In the genomic region with DNA sequence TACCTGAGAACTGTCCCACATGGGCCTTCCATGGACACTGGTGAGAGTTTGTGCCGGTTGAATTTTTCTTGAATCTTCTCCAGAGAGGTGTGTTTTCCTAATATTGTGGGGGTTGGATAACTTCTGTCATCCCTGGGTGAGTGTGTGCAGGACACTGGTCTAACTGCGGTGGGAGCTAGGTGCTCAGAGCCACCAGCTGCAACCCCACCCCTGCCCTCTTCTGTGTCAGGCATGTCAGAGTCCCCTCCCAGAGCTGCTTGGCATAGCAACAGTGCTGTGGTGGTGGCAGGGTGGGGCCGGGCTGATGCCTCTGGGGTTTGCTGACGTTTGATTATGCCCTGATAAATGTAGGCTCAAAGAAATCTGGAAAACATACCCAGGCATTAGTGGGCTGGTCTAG, we compare ENCODE assay signal across 32 mouse cellular contexts.
"Had no signal": no experiment of that assay in that cellular context is flagged by ENCODE, and none has a peak within 500 bp of the region (broad histone marks: within the 10 kb centered on the region; RNA-seq: fewer than 3 reads in every experiment).

No protein-coding gene starts in this region.

- ATAC-seq: liver, embryonic 12.5 days; liver, postnatal 0 days; lung, postnatal 0 days; midbrain, embryonic 13.5 days; midbrain, embryonic 15.5 days; midbrain, embryonic 16.5 days had no signal

- H3K9ac ChIP-seq: limb, embryonic 12.5 days; limb, embryonic 13.5 days; limb, embryonic 15.5 days; liver, embryonic 12.5 days; liver, embryonic 13.5 days; liver, embryonic 14.5 days; liver, embryonic 15.5 days; liver, postnatal 0 days; lung, embryonic 14.5 days; lung, embryonic 15.5 days; midbrain, embryonic 12.5 days; midbrain, embryonic 13.5 days; midbrain, embryonic 15.5 days; neural tube, embryonic 12.5 days; neural tube, embryonic 13.5 days had no signal

- H3K4me2 ChIP-seq: limb, embryonic 12.5 days; limb, embryonic 13.5 days; limb, embryonic 15.5 days; liver, embryonic 11.5 days; liver, embryonic 12.5 days; liver, embryonic 13.5 days; liver, embryonic 15.5 days; lung, embryonic 14.5 days; lung, embryonic 15.5 days; midbrain, embryonic 11.5 days; midbrain, embryonic 12.5 days; midbrain, embryonic 13.5 days; midbrain, embryonic 15.5 days; neural tube, embryonic 12.5 days; neural tube, embryonic 13.5 days had no signal

- H3K4me1 ChIP-seq: liver, embryonic 12.5 days; liver, embryonic 13.5 days; megakaryocyte, embryonic 14.5 days had no signal

- H3K9me3 ChIP-seq: limb, embryonic 10.5 days; limb, embryonic 12.5 days; limb, embryonic 13.5 days; limb, embryonic 15.5 days; liver, embryonic 12.5 days; liver, embryonic 13.5 days; liver, embryonic 15.5 days; lung, embryonic 15.5 days; midbrain, embryonic 10.5 days; midbrain, embryonic 12.5 days; midbrain, embryonic 13.5 days; midbrain, embryonic 15.5 days; neural tube, embryonic 12.5 days; neural tube, embryonic 13.5 days had no signal

- H3K27me3 ChIP-seq: liver, embryonic 13.5 days; liver, embryonic 15.5 days; lung, embryonic 15.5 days; midbrain, embryonic 12.5 days; midbrain, embryonic 13.5 days; midbrain, embryonic 15.5 days; neural tube, embryonic 12.5 days; neural tube, embryonic 13.5 days had no signal

- DNase-seq: left cerebral cortex, postnatal 4 days; liver; liver, embryonic 13.5 days; liver, postnatal 0 days; lung, adult 2 months; lung, embryonic 14.5 days; lung, postnatal 10 days; lung, postnatal 14 days; lung, postnatal 36 days; lung, postnatal 4 days; midbrain, embryonic 14.5 days had no signal

- H3K27ac ChIP-seq: limb, embryonic 10.5 days; limb, embryonic 12.5 days; limb, embryonic 13.5 days; limb, embryonic 15.5 days; liver, embryonic 12.5 days; liver, embryonic 13.5 days; liver, embryonic 14.5 days; liver, embryonic 15.5 days; lung, embryonic 15.5 days; macrophage; midbrain, embryonic 10.5 days; midbrain, embryonic 12.5 days; midbrain, embryonic 13.5 days; midbrain, embryonic 15.5 days; neural tube, embryonic 12.5 days; neural tube, embryonic 13.5 days had no signal

- H3K36me3 ChIP-seq: limb, embryonic 10.5 days; limb, embryonic 12.5 days; limb, embryonic 13.5 days; limb, embryonic 15.5 days; liver, embryonic 12.5 days; liver, embryonic 13.5 days; liver, embryonic 15.5 days; lung, embryonic 15.5 days; midbrain, embryonic 10.5 days; midbrain, embryonic 12.5 days; midbrain, embryonic 13.5 days; midbrain, embryonic 15.5 days; neural tube, embryonic 12.5 days; neural tube, embryonic 13.5 days had no signal

- H3K4me3 ChIP-seq: limb, embryonic 10.5 days; limb, embryonic 12.5 days; limb, embryonic 13.5 days; limb, embryonic 15.5 days; liver, embryonic 12.5 days; liver, embryonic 13.5 days; liver, embryonic 15.5 days; lung, embryonic 15.5 days; megakaryocyte, embryonic 14.5 days; midbrain, embryonic 10.5 days; midbrain, embryonic 12.5 days; midbrain, embryonic 13.5 days; midbrain, embryonic 15.5 days; myocyte; neural tube, embryonic 12.5 days; neural tube, embryonic 13.5 days had no signal
